In the genomic region with DNA sequence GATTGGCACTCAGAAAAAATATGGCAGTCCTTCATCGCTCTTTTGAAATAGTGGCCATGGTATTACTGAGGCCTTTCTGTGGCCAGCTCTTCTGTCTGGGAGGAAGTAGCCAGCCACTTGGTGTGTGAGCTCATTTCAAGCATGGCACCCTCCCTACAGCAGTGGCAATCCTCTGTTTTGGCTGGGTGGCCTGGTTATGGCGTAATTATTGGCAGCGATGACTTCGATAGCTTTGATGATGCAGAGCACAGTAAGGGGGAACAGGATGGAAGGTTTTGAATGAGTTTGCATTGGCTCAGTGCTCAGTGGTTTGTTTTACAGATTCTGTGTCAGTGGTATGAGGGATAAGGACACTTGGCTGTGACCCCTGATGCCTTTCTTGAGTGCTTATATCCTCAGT, we compare ENCODE assay signal across 20 mouse cellular contexts. TPM values are rescaled to one million over a fixed set of nuclear protein-coding genes. Genes with fewer than 3 reads are reported as not detected.
DNase-seq lines count a peak whose midpoint lies in the region; ATAC-seq and TF ChIP-seq lines count a peak whose summit lies in the region.
"Had no signal": no experiment of that assay in that cellular context is flagged by ENCODE, and none has a peak within 500 bp of the region (broad histone marks: within the 10 kb centered on the region; RNA-seq: fewer than 3 reads in every experiment).

No protein-coding gene starts in this region.

- H3K4me3 ChIP-seq in limb, embryonic 12.5 days (replicated peaks), result no peak overlapping the region
- H3K4me3 ChIP-seq in limb, embryonic 10.5 days, result no peak overlapping the region
- H3K4me3 ChIP-seq in thymus, adult 2 months (ENCODE audit: control insufficient read depth, insufficient read depth, low read length), result no peak overlapping the region
- H3K4me3 ChIP-seq in small intestine, adult 2 months (ENCODE audit: low read depth, low read length), result no peak overlapping the region
- H3K4me3 ChIP-seq: embryonic facial prominence, embryonic 13.5 days; forebrain, embryonic 13.5 days; gastrocnemius, adult 2 months; heart, adult 2 months; heart, embryonic 15.5 days; hindbrain, embryonic 13.5 days; intestine, embryonic 15.5 days had no signal

- H3K36me3 ChIP-seq in limb, embryonic 12.5 days, result peaks cover 88% of the 10 kb centered on the region
- peaks cover 86% of the 10 kb centered on the region for H3K36me3 ChIP-seq in limb, embryonic 10.5 days
- peaks cover 47% of the 10 kb centered on the region for H3K36me3 ChIP-seq in thymus, adult 2 months (ENCODE audit: control insufficient read depth, insufficient read depth, low read length)
- peaks cover 75% of the 10 kb centered on the region for H3K36me3 ChIP-seq in small intestine, adult 2 months (ENCODE audit: control insufficient read depth, insufficient read depth, low read length)

- TF ChIP-seq POLR2A in thymus, adult 2 months (IDR thresholded peaks at IDR 0.05; ENCODE audit: control insufficient read depth, extremely low read depth, insufficient read depth, low read length, poor library complexity), result no peak
- TF ChIP-seq POLR2A in small intestine, adult 2 months (IDR thresholded peaks at IDR 0.05; ENCODE audit: low read depth, low read length), result no peak

- 0 out of 2 replicates have a peak overlapping the region, but pooled peaks have one; percentile 7 for H3K27ac ChIP-seq in limb, embryonic 12.5 days
- no peak overlapping the region for H3K27ac ChIP-seq in limb, embryonic 10.5 days
- H3K27ac ChIP-seq in thymus, adult 2 months (ENCODE audit: control insufficient read depth, insufficient read depth, low read length), result peak overlapping the region; percentile 91
- peak overlapping the region; percentile 18; the same call in 1 of the 2 replicates for H3K27ac ChIP-seq in small intestine, adult 2 months (ENCODE audit: insufficient read depth, low read depth, low read length)
- H3K27ac ChIP-seq: embryonic facial prominence, embryonic 13.5 days; forebrain, embryonic 13.5 days; gastrocnemius, adult 2 months; heart, adult 2 months; heart, embryonic 15.5 days; hindbrain, embryonic 13.5 days; hindbrain, postnatal 0 days; intestine, embryonic 15.5 days had no signal

- no peak for TF ChIP-seq CTCF in thymus, adult 2 months (IDR thresholded peaks at IDR 0.05; ENCODE audit: borderline replicate concordance, control insufficient read depth, extremely low read depth, insufficient read depth, low read length, poor library complexity)
- TF ChIP-seq CTCF in small intestine, adult 2 months (IDR thresholded peaks at IDR 0.05; ENCODE audit: extremely low read depth, insufficient read length, insufficient replicate concordance, low read depth, low read length), result no peak

- WGBS in limb, embryonic 12.5 days, result 98% methylated on average over 4 of the region's 4 CpGs
- 99% methylated on average over 4 of the region's 4 CpGs for whole genome bisulfite sequencing in limb, embryonic 10.5 days
- WGBS in thymus, adult 2 months, result 75% methylated on average over 4 of the region's 4 CpGs
- WGBS in small intestine, adult 2 months, result 93% methylated on average over 4 of the region's 4 CpGs

- H3K9ac ChIP-seq in limb, embryonic 12.5 days (replicated peaks), result no peak overlapping the region
- H3K9ac ChIP-seq: embryonic facial prominence, embryonic 13.5 days; forebrain, embryonic 13.5 days; heart, embryonic 15.5 days; hindbrain, embryonic 13.5 days; intestine, embryonic 15.5 days had no signal

- ATAC-seq in limb, embryonic 12.5 days (ENCODE audit: insufficient number of reproducible peaks, insufficient read depth, low FRiP score, low TSS enrichment, low read depth), result no peak
- peak; percentile 51 for ATAC-seq in inflammation-experienced regulatory T-cells, adult 6 months
- ATAC-seq in activated CD4-positive, CD25-positive, alpha-beta regulatory T cell, adult 4 months, result no peak
- ATAC-seq: forebrain, embryonic 13.5 days; hindbrain, postnatal 0 days; intestine, embryonic 15.5 days had no signal

- H3K27me3 ChIP-seq in limb, embryonic 12.5 days, result no peaks in the 10 kb centered on the region
- no peaks in the 10 kb centered on the region for H3K27me3 ChIP-seq in limb, embryonic 10.5 days (ENCODE audit: low read depth, poor library complexity, severe bottlenecking)
- no peaks in the 10 kb centered on the region for H3K27me3 ChIP-seq in thymus, adult 2 months (ENCODE audit: control insufficient read depth, insufficient read depth, low read length)
- no peaks in the 10 kb centered on the region for H3K27me3 ChIP-seq in small intestine, adult 2 months (ENCODE audit: control insufficient read depth, insufficient read depth, low read length)
- H3K27me3 ChIP-seq: embryonic facial prominence, embryonic 13.5 days; forebrain, embryonic 13.5 days; heart, embryonic 15.5 days; hindbrain, embryonic 13.5 days; intestine, embryonic 15.5 days had no signal

- no peak for DNase-seq in limb, embryonic 10.5 days (ENCODE audit: low spot score)
- no peak for DNase-seq in thymus, adult 2 months
- DNase-seq in thymus, postnatal 25 days, result no peak
- no peak for DNase-seq in gastrocnemius, postnatal 25 days
- DNase-seq: adrenal gland, postnatal 10 days; cerebellum, adult 11 months; cerebellum, adult 8-10 months; gastrocnemius, adult 2 months; heart, adult 2 months had no signal

- H3K9me3 ChIP-seq in limb, embryonic 12.5 days, result no peaks in the 10 kb centered on the region
- no peaks in the 10 kb centered on the region for H3K9me3 ChIP-seq in limb, embryonic 10.5 days (replicated peaks)
- H3K9me3 ChIP-seq: embryonic facial prominence, embryonic 13.5 days; forebrain, embryonic 13.5 days; heart, embryonic 15.5 days; hindbrain, embryonic 13.5 days; intestine, embryonic 15.5 days had no signal

- no peak overlapping the region for H3K4me2 ChIP-seq in limb, embryonic 12.5 days
- H3K4me2 ChIP-seq: embryonic facial prominence, embryonic 13.5 days; forebrain, embryonic 13.5 days; heart, embryonic 11.5 days; heart, embryonic 15.5 days; hindbrain, embryonic 13.5 days; intestine, embryonic 15.5 days had no signal

- no peaks in the 10 kb centered on the region for H3K4me1 ChIP-seq in limb, embryonic 12.5 days (replicated peaks)
- no peaks in the 10 kb centered on the region for H3K4me1 ChIP-seq in limb, embryonic 10.5 days
- H3K4me1 ChIP-seq in thymus, adult 2 months (replicated peaks; ENCODE audit: control insufficient read depth, insufficient read depth, low read length), result peaks cover 54% of the 10 kb centered on the region
- H3K4me1 ChIP-seq in small intestine, adult 2 months (ENCODE audit: control insufficient read depth, insufficient read depth, insufficient read length, low read length), result peaks cover 7% of the 10 kb centered on the region
- H3K4me1 ChIP-seq: embryonic facial prominence, embryonic 13.5 days; forebrain, embryonic 13.5 days; heart, embryonic 15.5 days; hindbrain, embryonic 13.5 days; intestine, embryonic 15.5 days had no signal

RNA-seq across cellular contexts. Expression of a gene that starts 8.3 kb away (rescaled TPM):
- 50.0 and 51.2 TPM in 2 replicates for polyA plus RNA-seq in limb, embryonic 12.5 days (2016; fragmentation: Nextera tagmentation; extraction: Ambion mirVana)
- 41.5 and 50.7 TPM in 2 replicates for polyA plus RNA-seq in limb, embryonic 10.5 days (2016; fragmentation: Nextera tagmentation; extraction: Ambion mirVana)
- polyA plus RNA-seq in thymus, adult 2 months (2012; rRNA removed), result 122 and 127 TPM in 2 replicates
- 10 to 100 TPM; 27.5 to 34.3 (median 30.3) TPM for polyA plus RNA-seq in inflammation-experienced regulatory T-cells, adult 6 months (2017; shearing (Covaris generic))
- polyA plus RNA-seq in small intestine, adult 2 months (2012; rRNA removed), result 56.9 and 170 TPM in 2 replicates
- polyA plus RNA-seq in activated CD4-positive, CD25-positive, alpha-beta regulatory T cell, adult 4 months (2017; shearing (Covaris generic)), result 10 to 100 TPM; 25.5 to 32.0 TPM
- total RNA-seq in gastrocnemius, postnatal 25 days (2021), result 10 to 100 TPM; 25.9 to 27.4 TPM

RNA-seq across cellular contexts. Expression of a gene that starts 57.8 kb away (rescaled TPM):
- 86.6 and 90.0 TPM in 2 replicates for polyA plus RNA-seq in limb, embryonic 12.5 days (2016; fragmentation: Nextera tagmentation; extraction: Ambion mirVana)
- polyA plus RNA-seq in limb, embryonic 10.5 days (2016; fragmentation: Nextera tagmentation; extraction: Ambion mirVana), result 115 TPM in 2 replicates
- polyA plus RNA-seq in thymus, adult 2 months (2012; rRNA removed), result 55.7 and 57.6 TPM in 2 replicates
- polyA plus RNA-seq in inflammation-experienced regulatory T-cells, adult 6 months (2017; shearing (Covaris generic)), result 10 to 100 TPM; 59.6 to 62.1 (median 60.8) TPM
- polyA plus RNA-seq in small intestine, adult 2 months (2012; rRNA removed), result 8.5 and 20.0 TPM in 2 replicates
- polyA plus RNA-seq in activated CD4-positive, CD25-positive, alpha-beta regulatory T cell, adult 4 months (2017; shearing (Covaris generic)), result 10 to 100 TPM; 52.7 to 61.3 TPM
- total RNA-seq in gastrocnemius, postnatal 25 days (2021), result 10 to 100 TPM; 14.6 to 16.2 TPM

RNA-seq across cellular contexts. Expression of a gene that starts 57.8 kb away (rescaled TPM):
- polyA plus RNA-seq in limb, embryonic 12.5 days (2016; fragmentation: Nextera tagmentation; extraction: Ambion mirVana), result 71.2 and 74.7 TPM in 2 replicates
- 89.6 and 98.8 TPM in 2 replicates for polyA plus RNA-seq in limb, embryonic 10.5 days (2016; fragmentation: Nextera tagmentation; extraction: Ambion mirVana)
- polyA plus RNA-seq in thymus, adult 2 months (2012; rRNA removed), result 25.2 and 25.4 TPM in 2 replicates
- polyA plus RNA-seq in inflammation-experienced regulatory T-cells, adult 6 months (2017; shearing (Covaris generic)), result 10 to 100 TPM; 43.2 to 54.2 (median 51.1) TPM
- 9.1 and 12.5 TPM in 2 replicates for polyA plus RNA-seq in small intestine, adult 2 months (2012; rRNA removed)
- polyA plus RNA-seq in activated CD4-positive, CD25-positive, alpha-beta regulatory T cell, adult 4 months (2017; shearing (Covaris generic)), result 10 to 100 TPM; 49.2 to 55.6 TPM
- total RNA-seq in gastrocnemius, postnatal 25 days (2021), result 10 to 100 TPM; 35.2 to 39.1 TPM
